Mouse (Mus musculus) heart, adult 8-10 months (tissue): ENCODE measurements around the gene Depdc1b. TPM values are rescaled to one million over a fixed set of nuclear protein-coding genes. Genes with fewer than 3 reads are reported as not detected.

Source experiments
- DNase-seq: peaks from one replicate; pipeline ENCODE4 v3.0.0; 2022; ENCODE audit warnings: low spot score
- total RNA-seq, 4 experiments: library from RNA; stranded (reverse); gene quantifications; 2 replicates each; pipeline ENCODE4 v1.2.4; 2022

The Depdc1b gene
- total RNA-seq, 4 experiments from 2014 or later = 0.16 to 0.56 (median 0.43) TPM; not detected in 1

- no peak for DNase-seq
These were observed 121.3 kb downstream of the Depdc1b start for GRCm38 (mm10) chr13:108437424-108437823.

GRCm38 (mm10) chr13:108439012-108439411 is 122.9 kb downstream of the Depdc1b start:
- DNase-seq = no peak

GRCm38 (mm10) chr13:108448348-108448931 is 132.3 kb downstream of the Depdc1b start:
- no peak for DNase-seq

GRCm38 (mm10) chr13:108449116-108450097 is 133.3 kb downstream of the Depdc1b start, which contains the start of gene Pde4d:
Gene Pde4d (plus strand): TSS chr13:108449948.
- peak; percentile 31 for DNase-seq

- DNase-seq = no peak
These were observed 135.0 kb downstream of the Depdc1b start for GRCm38 (mm10) chr13:108451122-108451521.

GRCm38 (mm10) chr13:108453064-108453919 is 137.2 kb downstream of the Depdc1b start:
- peak; percentile 67 for DNase-seq

Other genes with a start within 250 kb of the Depdc1b start
- 10 to 100 TPM; 23.2 to 34.3 (median 28.8) TPM for gene Ndufaf2, start 157.7 kb upstream of the Depdc1b start, total RNA-seq
- gene Ercc8, start 157.6 kb upstream of the Depdc1b start, total RNA-seq = 1 to 10 TPM; 4.0 to 8.0 (median 5.6) TPM
- gene Elovl7, start 101.9 kb upstream of the Depdc1b start, total RNA-seq = under 1 TPM; 0.14 to 0.34 (median 0.22) TPM
- gene Pde4d, start 133.6 kb downstream of the Depdc1b start, total RNA-seq = 10 to 100 TPM; 35.5 to 45.7 (median 42.5) TPM